Mouse (Mus musculus) kidney, postnatal 36 days (tissue): ENCODE measurements around the gene Slc5a11.

Experiments used
- DNase-seq, 2 experiments: peaks; one replicate each; pipeline ENCODE4 v3.0.0; 2021 to 2022; ENCODE audit warnings: mixed read lengths in 2 of 2

Gene Slc5a11

GRCm38 (mm10) chr7:123215138-123215537 lies 558 bp downstream of the Slc5a11 start:
- peak in 1 of 2 experiments; percentile 31 for DNase-seq

DNA sequence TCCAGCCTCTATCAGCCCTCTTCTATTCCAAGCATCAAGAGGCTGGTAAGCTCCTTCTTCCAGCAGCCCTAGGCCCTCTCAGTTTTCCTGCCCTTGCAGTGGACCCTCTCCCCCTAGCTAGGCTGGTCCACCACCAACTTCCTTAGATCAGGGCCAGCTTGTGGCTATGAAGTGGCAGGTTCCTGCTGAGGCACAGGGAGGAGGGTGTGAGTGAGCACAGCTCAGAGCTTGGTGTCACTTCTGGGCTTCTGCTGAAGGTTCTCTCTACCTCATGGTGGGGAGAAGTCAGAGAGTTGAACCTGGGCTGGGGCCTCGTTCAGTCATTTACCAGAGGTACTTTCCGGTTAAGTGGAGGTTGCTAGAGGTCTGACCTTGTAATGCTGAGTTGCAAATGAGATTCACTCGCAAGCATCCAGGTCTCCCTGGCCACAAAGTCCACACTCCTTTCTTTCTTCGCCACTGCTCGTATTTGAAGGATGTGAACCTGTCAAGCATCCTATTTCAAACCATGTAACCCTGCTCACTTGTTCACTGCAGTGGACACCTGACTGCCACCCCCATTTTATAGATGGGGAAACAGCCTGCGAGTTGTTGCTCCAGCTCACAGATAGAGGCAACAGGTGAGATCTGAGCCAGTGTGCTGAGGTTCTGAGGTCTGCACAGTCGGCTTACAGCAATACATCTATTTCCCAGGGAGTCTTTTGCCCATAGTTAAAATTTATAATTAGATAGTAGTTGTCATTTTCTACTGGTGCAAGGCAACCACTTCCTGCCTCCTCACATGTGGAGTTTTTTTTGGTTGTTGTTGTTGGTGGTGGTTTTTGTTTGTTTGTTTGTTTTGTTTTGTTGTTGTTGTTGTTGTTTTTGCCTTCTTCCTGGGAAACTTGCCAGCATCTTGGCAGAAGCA lies 3.1 kb downstream of the Slc5a11 start:
- DNase-seq, result peak; percentile 67 to 77

DNA sequence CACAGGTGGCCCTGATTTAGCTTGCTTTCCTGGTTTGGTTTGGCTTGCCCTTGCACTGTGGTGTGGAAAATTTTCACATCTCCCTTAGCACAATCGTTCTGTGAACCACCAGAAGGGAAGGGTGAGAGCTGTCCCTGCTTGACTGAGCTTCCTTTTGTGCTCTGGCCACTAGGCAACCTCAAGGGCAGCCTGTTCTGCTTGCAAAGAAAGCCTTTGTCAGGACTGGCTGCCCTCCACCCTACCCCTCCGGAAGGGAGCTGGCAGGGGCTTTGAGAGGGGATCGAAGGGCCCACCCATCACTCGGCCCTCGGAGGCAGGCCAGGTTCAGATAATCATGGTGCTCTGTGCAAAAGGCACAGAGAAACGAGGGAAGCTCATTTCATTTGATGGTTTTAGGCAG lies 4.0 kb downstream of the Slc5a11 start:
- DNase-seq, result peak in 1 of 2 experiments; percentile 39

- peak in 1 of 2 experiments; percentile 38 for DNase-seq
Measured at GRCm38 (mm10) chr7:123219781-123220632, 5.4 kb downstream of the Slc5a11 start.

- no peak for DNase-seq
Measured at GRCm38 (mm10) chr7:123220633-123220942, 6.0 kb downstream of the Slc5a11 start.

DNA sequence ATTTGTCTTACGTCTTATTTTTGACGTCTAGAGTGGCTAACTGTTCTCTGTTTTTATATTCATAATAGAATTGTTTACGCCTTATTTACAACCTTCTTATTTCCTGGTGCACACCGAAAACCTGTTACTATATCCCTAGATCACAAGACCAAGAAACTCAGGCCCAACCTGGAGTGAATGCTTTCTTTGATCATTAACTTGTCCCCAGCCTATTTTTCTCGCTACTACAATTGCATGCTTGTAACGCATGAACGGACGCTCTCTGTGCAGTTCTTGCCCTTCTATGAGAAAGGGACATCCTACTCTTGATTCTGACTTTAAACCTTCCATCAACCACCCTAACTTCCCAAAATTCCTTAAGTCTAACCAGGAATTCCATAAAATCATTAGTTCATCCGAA lies 9.5 kb downstream of the Slc5a11 start:
- DNase-seq, result peak; percentile 41 to 64

GRCm38 (mm10) chr7:123225159-123225558 lies 10.6 kb downstream of the Slc5a11 start:
- DNase-seq, result peak; percentile 49 to 53

DNA sequence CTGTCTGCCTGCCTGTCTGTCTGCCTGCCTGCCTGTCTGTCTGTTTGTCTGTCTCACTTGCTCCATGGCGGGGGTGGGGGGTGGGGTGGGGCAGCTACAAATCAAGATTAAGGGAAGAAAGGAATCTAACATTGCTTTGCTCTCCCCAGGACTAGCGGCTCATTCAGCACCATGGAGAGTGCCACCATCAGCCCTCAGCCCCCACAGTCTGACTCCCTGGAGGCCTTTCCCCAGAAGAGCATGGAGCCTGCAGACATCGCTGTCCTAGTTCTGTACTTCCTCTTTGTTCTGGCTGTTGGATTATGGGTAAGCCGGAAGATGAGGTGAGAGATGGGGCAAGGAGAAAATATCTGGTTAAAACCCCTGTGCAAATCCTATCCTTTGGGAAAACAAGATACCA lies 20.9 kb downstream of the Slc5a11 start:
- DNase-seq, result peak in 1 of 2 experiments; percentile 60

GRCm38 (mm10) chr7:123238621-123239020 lies 24.0 kb downstream of the Slc5a11 start:
- DNase-seq, result no peak

- no peak for DNase-seq
Measured at GRCm38 (mm10) chr7:123240064-123240463, 25.5 kb downstream of the Slc5a11 start.

DNA sequence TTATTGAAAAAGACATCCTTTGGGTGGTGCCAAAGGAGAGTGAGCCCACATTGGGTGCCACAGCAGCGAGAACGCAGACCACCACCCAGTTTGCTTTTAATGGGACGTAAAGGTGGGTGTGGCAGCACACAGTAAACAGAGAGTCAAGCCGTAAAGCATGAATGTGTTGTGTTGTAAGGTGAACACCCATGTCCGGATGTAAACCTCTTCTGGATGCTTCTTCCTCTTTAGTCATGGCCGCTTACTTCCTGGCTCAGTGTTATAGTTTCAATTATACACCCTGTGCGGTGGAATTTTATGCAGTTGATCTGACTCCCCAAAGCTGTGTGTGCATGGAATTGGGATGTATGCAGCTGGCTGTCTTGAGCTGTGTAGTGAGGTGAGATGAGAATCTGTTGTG lies 27.7 kb downstream of the Slc5a11 start:
- DNase-seq, result no peak

- no peak for DNase-seq
Measured at GRCm38 (mm10) chr7:123244833-123245232, 30.3 kb downstream of the Slc5a11 start.

DNA sequence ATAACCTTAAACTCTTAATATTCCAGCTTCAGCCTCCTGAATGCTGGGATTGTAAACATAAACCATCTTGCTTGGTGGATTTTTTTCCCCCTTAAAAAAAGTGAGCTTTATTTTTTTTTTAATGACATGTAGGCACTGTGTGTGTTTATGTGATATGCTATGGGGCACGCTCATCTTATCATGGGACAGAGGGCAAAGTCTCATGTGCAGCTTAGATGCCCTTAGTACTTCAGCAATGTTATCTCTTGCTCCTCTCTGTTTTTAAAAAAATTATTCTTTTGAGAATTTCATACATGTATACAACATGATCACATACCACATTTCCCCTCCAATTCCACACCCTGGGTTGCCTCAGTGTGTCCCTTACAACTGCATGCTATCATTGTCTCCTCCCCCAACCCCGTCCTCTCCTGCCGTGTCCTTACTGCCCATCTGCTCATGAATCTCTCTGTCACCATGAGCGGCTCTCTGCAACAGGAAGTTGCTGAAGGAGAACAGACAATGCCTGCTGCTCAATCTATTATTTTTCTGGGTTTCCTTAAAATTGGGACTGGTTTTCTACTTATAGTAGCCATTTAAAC lies 32.0 kb downstream of the Slc5a11 start:
- DNase-seq, result no peak

GRCm38 (mm10) chr7:123248166-123248565 lies 33.6 kb downstream of the Slc5a11 start:
- no peak for DNase-seq

DNA sequence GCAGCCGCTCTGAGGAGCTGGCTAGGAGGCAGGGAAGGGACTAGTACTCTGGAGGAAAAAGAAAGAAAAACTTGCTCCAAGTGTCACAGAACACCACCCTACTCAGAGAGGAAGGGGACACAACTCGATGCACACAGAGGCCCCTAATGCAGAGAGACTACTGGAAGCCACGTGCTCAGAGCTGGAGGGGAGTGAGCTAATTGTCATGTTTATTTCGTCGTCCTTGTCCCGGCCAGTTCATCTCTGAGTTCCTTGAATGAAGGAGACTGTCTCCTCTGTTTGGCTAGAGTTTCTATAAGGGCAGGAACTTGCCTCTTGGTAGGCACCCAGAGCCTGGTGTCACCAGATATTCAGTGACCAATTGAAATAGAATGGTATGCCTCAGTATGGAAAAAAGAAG lies 36.8 kb downstream of the Slc5a11 start:
- DNase-seq, result no peak

GRCm38 (mm10) chr7:123253396-123253795 lies 38.8 kb downstream of the Slc5a11 start:
- DNase-seq, result no peak

- DNase-seq, result no peak
Measured at GRCm38 (mm10) chr7:123254196-123254970, 39.8 kb downstream of the Slc5a11 start.

DNA sequence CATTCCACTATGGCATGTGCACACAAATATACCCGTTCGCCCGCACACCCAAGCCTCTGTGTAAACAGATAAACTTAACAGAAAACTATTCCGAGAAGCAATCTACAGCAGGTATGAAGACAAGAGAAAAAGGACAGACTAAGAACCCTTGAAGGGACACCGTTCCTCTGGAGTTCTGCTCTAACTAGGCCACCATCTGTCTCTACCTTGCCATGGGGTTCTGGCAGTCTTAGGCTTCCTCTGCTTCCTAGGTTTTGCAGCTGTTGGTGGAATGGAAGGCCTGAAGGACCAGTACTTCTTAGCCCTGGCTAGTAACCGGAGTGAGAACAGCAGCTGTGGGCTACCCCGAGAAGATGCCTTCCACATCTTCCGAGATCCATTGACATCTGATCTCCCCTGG lies 43.5 kb downstream of the Slc5a11 start:
- no peak for DNase-seq

DNA sequence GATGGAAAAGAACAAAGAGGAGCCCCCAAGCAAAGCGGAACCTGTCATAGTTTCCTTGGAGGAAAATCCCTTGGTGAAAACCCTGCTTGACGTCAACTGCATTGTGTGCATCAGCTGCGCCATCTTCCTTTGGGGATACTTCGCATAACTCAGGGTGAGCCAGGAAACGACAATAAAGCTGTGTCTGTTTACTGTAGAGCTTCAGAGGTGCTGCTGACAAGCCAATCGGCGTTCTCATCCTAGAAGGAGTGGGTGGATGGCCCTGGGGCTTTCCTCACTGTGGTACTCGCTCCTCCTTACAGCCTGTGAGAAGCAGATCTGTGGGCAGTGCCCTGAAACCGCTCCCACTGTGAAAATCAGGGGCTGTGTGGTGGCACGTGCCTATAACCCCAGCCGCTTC lies 58.5 kb downstream of the Slc5a11 start:
- DNase-seq, result no peak

DNA sequence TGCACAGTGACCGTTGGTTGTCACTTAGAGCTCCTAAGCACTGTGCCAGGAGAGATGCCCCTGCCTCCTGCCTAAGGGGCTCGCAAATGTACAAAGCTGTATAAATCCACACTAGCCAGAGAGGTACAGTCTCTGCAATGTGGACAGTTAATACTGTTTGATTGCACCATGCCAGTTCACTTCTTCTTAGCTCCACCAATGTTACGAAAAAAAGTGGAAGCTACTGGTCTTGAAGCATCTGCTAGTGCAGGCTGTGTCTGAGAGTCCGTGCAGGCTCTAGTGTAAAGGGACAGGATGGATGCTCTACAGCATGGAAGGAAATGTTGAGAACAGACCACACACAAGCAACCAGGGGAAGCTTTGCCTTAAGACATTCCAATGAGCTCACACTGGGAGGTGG lies 62.0 kb downstream of the Slc5a11 start:
- DNase-seq, result no peak

DNA sequence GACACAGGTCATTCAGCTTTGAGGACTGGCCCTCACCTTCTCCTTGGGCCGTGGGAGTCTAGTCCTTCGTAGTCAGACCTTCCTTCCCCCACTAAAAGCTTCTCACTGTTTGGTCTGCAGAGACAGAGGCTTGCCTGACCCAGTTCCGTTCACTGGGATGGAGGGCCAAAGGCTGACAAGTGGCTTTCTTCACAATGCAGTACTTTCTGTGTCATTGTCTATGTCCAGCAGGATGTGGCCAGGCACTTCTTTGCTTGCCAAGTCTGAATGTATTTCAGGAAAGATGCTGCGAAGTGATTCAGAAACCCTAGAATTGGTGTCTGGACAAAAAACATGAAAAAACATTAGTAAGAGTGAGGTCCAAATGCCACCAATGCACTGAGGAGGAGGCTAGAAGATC lies 65.2 kb downstream of the Slc5a11 start:
- DNase-seq, result no peak

- no peak for DNase-seq
Measured at GRCm38 (mm10) chr7:123283826-123284225, 69.2 kb downstream of the Slc5a11 start.

GRCm38 (mm10) chr7:123285896-123286295 lies 71.3 kb downstream of the Slc5a11 start:
- no peak for DNase-seq
